In genomic region chr3:130945861-130946449, GRCm38 (mm10) we compare ENCODE assay signal across 8 mouse cellular contexts.
DNase-seq lines count a peak whose midpoint lies in the region; ATAC-seq and TF ChIP-seq lines count a peak whose summit lies in the region.

No protein-coding gene starts in this region.

- peak overlapping the region; percentile 73 for H3K4me3 ChIP-seq in gastrocnemius, adult 2 months
- H3K4me3 ChIP-seq in forebrain, embryonic 15.5 days: peak overlapping the region; percentile 39
- peak overlapping the region; percentile 44 for H3K4me3 ChIP-seq in hindbrain, embryonic 16.5 days (ENCODE audit: low read length)
- peak overlapping the region; percentile 39 for H3K4me3 ChIP-seq in limb, embryonic 12.5 days (replicated peaks)
- peak overlapping the region; percentile 30 for H3K4me3 ChIP-seq in midbrain, embryonic 14.5 days (replicated peaks; ENCODE audit: low read depth, low read length)

- peak; percentile 86 for ATAC-seq in forebrain, embryonic 15.5 days (replicated peaks)
- ATAC-seq in hindbrain, embryonic 16.5 days: peak; percentile 89
- ATAC-seq in limb, embryonic 12.5 days (ENCODE audit: insufficient number of reproducible peaks, insufficient read depth, low FRiP score, low TSS enrichment, low read depth): peak; percentile 50; the same call in 1 of the 2 replicates
- peak; percentile 81 for ATAC-seq in midbrain, embryonic 14.5 days (ENCODE audit: low FRiP score, low TSS enrichment)

- DNase-seq in gastrocnemius, adult 2 months: peak; percentile 53
- no peak for DNase-seq in gastrocnemius, adult 8-10 months (ENCODE audit: low spot score in 2 of 2)
- DNase-seq in cerebellum, adult 11-12 months: peak; percentile 13
- peak; percentile 89 for DNase-seq in midbrain, embryonic 14.5 days
- DNase-seq in testis, postnatal 14 days (ENCODE audit: low spot score): peak; percentile 35

- H3K4me2 ChIP-seq in forebrain, embryonic 15.5 days (replicated peaks): peak overlapping the region; percentile 79
- peak overlapping the region; percentile 73 for H3K4me2 ChIP-seq in hindbrain, embryonic 16.5 days (ENCODE audit: low read length)
- peak overlapping the region; percentile 70 for H3K4me2 ChIP-seq in limb, embryonic 12.5 days
- peak overlapping the region; percentile 62 for H3K4me2 ChIP-seq in midbrain, embryonic 14.5 days (ENCODE audit: low read length)

- peaks cover 22% of the 10 kb centered on the region for H3K4me1 ChIP-seq in forebrain, embryonic 15.5 days
- peaks cover 19% of the 10 kb centered on the region for H3K4me1 ChIP-seq in hindbrain, embryonic 16.5 days (ENCODE audit: control insufficient read depth, insufficient read depth, low read depth, low read length)
- peaks cover 17% of the 10 kb centered on the region; the same call in 1 of the 2 replicates for H3K4me1 ChIP-seq in limb, embryonic 12.5 days (replicated peaks)
- peaks cover 33% of the 10 kb centered on the region for H3K4me1 ChIP-seq in midbrain, embryonic 14.5 days (ENCODE audit: control insufficient read depth, insufficient read depth, low read length)

- H3K9me3 ChIP-seq in forebrain, embryonic 15.5 days: no peaks in the 10 kb centered on the region
- no peaks in the 10 kb centered on the region for H3K9me3 ChIP-seq in hindbrain, embryonic 16.5 days (ENCODE audit: control insufficient read depth, low read length)
- no peaks in the 10 kb centered on the region for H3K9me3 ChIP-seq in limb, embryonic 12.5 days
- no peaks in the 10 kb centered on the region for H3K9me3 ChIP-seq in midbrain, embryonic 14.5 days (ENCODE audit: control insufficient read depth, low read length)

- intact Hi-C loops in gastrocnemius, adult 2 months (cut with DNase I): no loop called here

- no peaks in the 10 kb centered on the region for H3K27me3 ChIP-seq in forebrain, embryonic 15.5 days
- no peaks in the 10 kb centered on the region for H3K27me3 ChIP-seq in hindbrain, embryonic 16.5 days (replicated peaks; ENCODE audit: control insufficient read depth, insufficient read depth, low read length)
- H3K27me3 ChIP-seq in limb, embryonic 12.5 days: no peaks in the 10 kb centered on the region
- no peaks in the 10 kb centered on the region for H3K27me3 ChIP-seq in midbrain, embryonic 14.5 days (ENCODE audit: control insufficient read depth, insufficient read depth, low read length)

- no peaks in the 10 kb centered on the region for H3K36me3 ChIP-seq in forebrain, embryonic 15.5 days
- H3K36me3 ChIP-seq in hindbrain, embryonic 16.5 days (ENCODE audit: control insufficient read depth, insufficient read depth, low read length): no peaks in the 10 kb centered on the region
- no peaks in the 10 kb centered on the region for H3K36me3 ChIP-seq in limb, embryonic 12.5 days
- no peaks in the 10 kb centered on the region for H3K36me3 ChIP-seq in midbrain, embryonic 14.5 days (ENCODE audit: control insufficient read depth, insufficient read depth, low read length)

- no peak for TF ChIP-seq CTCF in gastrocnemius, adult 2 months (IDR thresholded peaks at IDR 0.05)

- peak overlapping the region; percentile 68 for H3K27ac ChIP-seq in gastrocnemius, adult 2 months
- peak overlapping the region; percentile 90 for H3K27ac ChIP-seq in forebrain, embryonic 15.5 days (replicated peaks)
- peak overlapping the region; percentile 80 for H3K27ac ChIP-seq in hindbrain, embryonic 16.5 days (ENCODE audit: low read depth, low read length)
- peak overlapping the region; percentile 82 for H3K27ac ChIP-seq in limb, embryonic 12.5 days
- peak overlapping the region; percentile 92 for H3K27ac ChIP-seq in midbrain, embryonic 14.5 days (replicated peaks; ENCODE audit: low read depth, low read length)

- H3K9ac ChIP-seq in forebrain, embryonic 15.5 days (replicated peaks): peak overlapping the region; percentile 64
- H3K9ac ChIP-seq in hindbrain, embryonic 16.5 days (ENCODE audit: low read depth, low read length): peak overlapping the region; percentile 72
- peak overlapping the region; percentile 60 for H3K9ac ChIP-seq in limb, embryonic 12.5 days (replicated peaks)
- H3K9ac ChIP-seq in midbrain, embryonic 14.5 days (replicated peaks; ENCODE audit: low read length): peak overlapping the region; percentile 58

- under 1% methylated on average over 25 of the region's 25 CpGs for WGBS in forebrain, embryonic 15.5 days
- WGBS in hindbrain, embryonic 16.5 days: 0% methylated on average over 23 of the region's 25 CpGs
- WGBS in limb, embryonic 12.5 days: under 1% methylated on average over 25 of the region's 25 CpGs
- whole genome bisulfite sequencing in midbrain, embryonic 14.5 days: under 1% methylated on average over 25 of the region's 25 CpGs

Comparison
In these comparisons a context has a peak if more than half of its experiments do, and no peak if none do; other contexts are left out.
1. DNase-seq: peak in gastrocnemius, adult 2 months (single experiment), cerebellum, adult 11-12 months (single experiment), midbrain, embryonic 14.5 days (single experiment) and testis, postnatal 14 days (single experiment); none in gastrocnemius, adult 8-10 months (0 of 2).
2. Peak in every context shown above with its lines, with median percentiles within 50 percentile points of each other: H3K27ac ChIP-seq, H3K4me3 ChIP-seq, ATAC-seq, H3K4me2 ChIP-seq and H3K9ac ChIP-seq.